Mouse (Mus musculus): ENCODE data around the gene Txk.

- TF ChIP-seq POLR2A (IDR thresholded peaks at IDR 0.05; ENCODE audit: insufficient read depth, low read depth, low read length) = no peak
- no peak for TF ChIP-seq CTCF (IDR thresholded peaks at IDR 0.05; ENCODE audit: insufficient read depth, low read depth, low read length)
Measured at GRCm38 (mm10) chr5:72791386-72791785, 38.8 kb upstream of the Txk start.

Measured in olfactory bulb, adult 2 months (tissue).